Mouse (Mus musculus): ENCODE measurements at regions not wholly inside any gene's neighbourhood (a gene's known extent, or its start where the extent isn't known, plus 50 kb on each side); places are given as distances from the start of the nearest gene placed in this dataset.

DNA sequence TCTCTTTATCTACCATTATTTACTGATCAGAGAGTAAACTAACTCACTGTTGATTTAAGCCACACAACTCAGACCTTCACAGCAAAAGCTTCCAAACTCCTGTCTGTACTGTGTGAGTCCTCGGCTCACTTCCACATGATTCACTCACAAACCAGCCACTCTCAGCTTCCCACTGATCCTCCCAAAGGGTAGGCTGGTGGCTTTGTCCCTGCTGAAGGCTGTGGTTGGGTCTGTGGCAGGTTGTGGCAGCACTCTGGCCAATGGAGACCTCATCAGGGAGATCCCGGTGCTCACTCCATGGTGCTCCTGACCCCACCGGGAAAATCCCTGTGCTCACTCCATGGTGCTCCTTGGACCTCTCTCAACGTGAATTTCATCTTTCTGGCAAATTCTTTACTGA is 170.1 kb downstream of the Gas1 start:
- H3K4me3 ChIP-seq (ENCODE audit: low read depth, low read length), result no peak overlapping the region
- no peak overlapping the region for H3K27ac ChIP-seq (ENCODE audit: low read depth, low read length)
- H3K9ac ChIP-seq (ENCODE audit: low read length), result no peak overlapping the region
- H3K4me2 ChIP-seq (ENCODE audit: low read depth), result no peak overlapping the region
- H3K4me1 ChIP-seq (ENCODE audit: control insufficient read depth, insufficient read depth, low read length), result no peaks in the 10 kb centered on the region
- H3K36me3 ChIP-seq (ENCODE audit: control insufficient read depth, insufficient read depth, low read length), result no peaks in the 10 kb centered on the region
- no peak for DNase-seq (ENCODE audit: low spot score)
- no peaks in the 10 kb centered on the region for H3K9me3 ChIP-seq (ENCODE audit: control insufficient read depth, low read length)
- no peaks in the 10 kb centered on the region for H3K27me3 ChIP-seq (ENCODE audit: control insufficient read depth, insufficient read depth, low read length)
- 79% methylated on average over 4 of the region's 4 CpGs for WGBS
- ATAC-seq (ENCODE audit: insufficient read depth, low FRiP score, low TSS enrichment), result no peak

DNA sequence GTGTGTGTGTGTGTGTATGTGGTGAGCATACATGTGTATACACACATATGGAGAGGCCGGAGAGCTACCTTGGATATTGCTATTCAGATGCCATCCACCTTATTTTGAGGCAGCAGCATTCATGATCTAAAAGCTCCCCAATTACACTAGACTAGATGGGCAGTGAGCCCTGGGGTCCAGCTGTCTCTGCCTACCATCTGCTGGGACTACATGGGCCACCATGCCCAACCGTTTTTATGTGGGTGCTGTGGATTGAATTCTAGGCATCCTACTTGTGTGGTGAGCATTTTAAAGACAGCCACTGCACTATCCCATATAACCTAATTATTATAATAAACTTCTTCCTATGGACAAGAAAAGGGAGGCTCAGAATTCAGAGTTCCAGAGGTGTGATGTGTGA is 172.6 kb downstream of the Gas1 start:
- Histone ChIP-seq H3K4me2 (ENCODE audit: low read depth) (no peak overlapping the region), H3K9me3 (ENCODE audit: control insufficient read depth, low read length) (no peaks in the 10 kb centered on the region), H3K9ac (ENCODE audit: low read length) (no peak overlapping the region), H3K4me3 (ENCODE audit: low read depth, low read length) (no peak overlapping the region), H3K27ac (ENCODE audit: low read depth, low read length) (no peak overlapping the region), H3K36me3 (ENCODE audit: control insufficient read depth, insufficient read depth, low read length) (no peaks in the 10 kb centered on the region), H3K27me3 (ENCODE audit: control insufficient read depth, insufficient read depth, low read length) (no peaks in the 10 kb centered on the region), H3K4me1 (ENCODE audit: control insufficient read depth, insufficient read depth, low read length) (no peaks in the 10 kb centered on the region)
- 90% methylated on average over 2 of the region's 2 CpGs for WGBS
- ATAC-seq (ENCODE audit: insufficient read depth, low FRiP score, low TSS enrichment), result no peak
- no peak for DNase-seq (ENCODE audit: low spot score)

DNA sequence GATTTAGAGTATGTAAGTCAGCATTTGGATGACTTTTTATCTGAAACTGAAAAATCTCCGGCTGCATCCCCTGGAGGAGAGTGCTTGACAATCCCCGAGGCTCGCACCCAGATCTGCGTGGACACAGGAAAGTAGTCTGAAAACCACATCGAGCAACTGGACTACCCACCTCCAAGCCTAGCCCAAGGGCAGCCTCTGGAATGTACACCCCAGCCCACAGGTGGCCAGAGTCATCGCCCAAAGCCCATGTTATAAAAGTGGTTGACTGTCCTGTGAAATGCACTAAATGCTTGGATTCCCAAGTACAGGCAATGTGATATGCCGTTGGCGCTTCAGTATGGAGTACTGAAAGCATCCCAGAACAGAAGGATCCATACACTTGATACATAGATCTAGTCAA is 175.1 kb downstream of the Gas1 start:
- H3K9me3 ChIP-seq (ENCODE audit: control insufficient read depth, low read length), result no peaks in the 10 kb centered on the region
- H3K4me3 ChIP-seq (ENCODE audit: low read depth, low read length), result no peak overlapping the region
- no peak overlapping the region for H3K27ac ChIP-seq (ENCODE audit: low read depth, low read length)
- no peaks in the 10 kb centered on the region for H3K27me3 ChIP-seq (ENCODE audit: control insufficient read depth, insufficient read depth, low read length)
- no peak for ATAC-seq (ENCODE audit: insufficient read depth, low FRiP score, low TSS enrichment)
- H3K9ac ChIP-seq (ENCODE audit: low read length), result no peak overlapping the region
- 93% methylated on average over 8 of the region's 8 CpGs for WGBS
- DNase-seq (ENCODE audit: low spot score), result no peak
- H3K4me1 ChIP-seq (ENCODE audit: control insufficient read depth, insufficient read depth, low read length), result no peaks in the 10 kb centered on the region
- H3K36me3 ChIP-seq (ENCODE audit: control insufficient read depth, insufficient read depth, low read length), result no peaks in the 10 kb centered on the region
- no peak overlapping the region for H3K4me2 ChIP-seq (ENCODE audit: low read depth)

DNA sequence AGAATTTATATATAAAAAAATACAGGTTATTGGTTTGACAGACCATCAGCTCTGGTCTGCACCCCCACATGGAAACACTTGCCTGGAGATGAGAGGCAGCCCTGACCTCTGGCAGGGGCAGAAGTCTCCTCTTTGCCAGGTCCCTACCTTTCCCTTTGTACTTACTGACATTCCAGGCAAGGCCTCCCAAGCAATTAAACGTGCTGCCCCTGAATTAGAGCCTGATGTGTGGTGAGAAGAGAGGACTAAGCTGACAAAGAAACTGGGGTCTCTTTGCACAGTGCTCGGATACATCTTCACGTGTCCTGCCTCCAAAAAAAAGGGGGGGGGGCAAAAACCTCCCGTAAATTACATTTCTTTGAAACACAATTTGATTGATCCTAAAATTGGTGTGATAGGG is 175.5 kb downstream of the Gas1 start:
- Histone ChIP-seq H3K4me1 (ENCODE audit: control insufficient read depth, insufficient read depth, low read length) (no peaks in the 10 kb centered on the region), H3K27ac (ENCODE audit: low read depth, low read length) (no peak overlapping the region), H3K9ac (ENCODE audit: low read length) (no peak overlapping the region), H3K4me3 (ENCODE audit: low read depth, low read length) (no peak overlapping the region), H3K4me2 (ENCODE audit: low read depth) (no peak overlapping the region), H3K9me3 (ENCODE audit: control insufficient read depth, low read length) (no peaks in the 10 kb centered on the region), H3K27me3 (ENCODE audit: control insufficient read depth, insufficient read depth, low read length) (no peaks in the 10 kb centered on the region), H3K36me3 (ENCODE audit: control insufficient read depth, insufficient read depth, low read length) (no peaks in the 10 kb centered on the region)
- ATAC-seq (ENCODE audit: insufficient read depth, low FRiP score, low TSS enrichment), result no peak
- WGBS, result 53% methylated on average over 4 of the region's 4 CpGs
- no peak for DNase-seq (ENCODE audit: low spot score)

DNA sequence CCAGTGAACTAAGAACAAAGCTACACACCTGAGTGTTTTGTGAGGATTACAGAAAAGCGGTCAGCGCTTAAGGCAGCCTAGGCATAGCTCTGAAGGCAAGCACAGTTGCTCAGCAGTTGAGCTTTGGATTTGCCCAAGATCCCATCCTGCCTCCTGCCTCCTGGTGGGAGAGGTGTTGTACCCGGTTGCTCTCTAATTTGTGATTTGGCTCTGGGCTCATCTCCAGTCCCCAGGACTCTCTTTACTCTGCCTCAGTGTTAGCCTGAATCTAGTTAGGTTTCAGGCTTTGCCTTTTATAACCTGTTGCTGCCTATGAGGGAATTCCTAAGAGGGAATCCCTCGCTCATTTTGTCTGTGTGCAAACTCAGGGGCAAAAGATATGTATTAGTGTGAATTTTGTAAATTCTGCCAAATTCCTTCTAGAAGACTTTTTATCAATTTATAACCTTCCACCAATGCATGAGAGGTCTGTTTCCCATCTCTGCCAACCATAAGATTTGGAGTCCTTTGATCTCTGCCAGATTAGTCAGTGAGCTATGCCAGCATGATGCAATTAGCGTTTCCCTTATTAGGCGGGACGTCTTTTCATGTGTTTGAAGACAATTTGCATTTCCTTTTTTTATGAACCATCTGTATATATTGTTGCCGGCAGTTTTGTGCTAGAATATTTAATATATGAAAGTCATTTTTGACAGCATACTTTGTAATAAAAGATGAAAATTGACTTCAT is 176.4 kb downstream of the Gas1 start:
- H3K36me3 ChIP-seq (ENCODE audit: control insufficient read depth, insufficient read depth, low read length), result no peaks in the 10 kb centered on the region
- DNase-seq (ENCODE audit: low spot score) (no peak), ATAC-seq (ENCODE audit: insufficient read depth, low FRiP score, low TSS enrichment) (no peak)
- WGBS, result 68% methylated on average over 8 of the region's 8 CpGs
- no peaks in the 10 kb centered on the region for H3K9me3 ChIP-seq (ENCODE audit: control insufficient read depth, low read length)
- H3K4me1 ChIP-seq (ENCODE audit: control insufficient read depth, insufficient read depth, low read length), result no peaks in the 10 kb centered on the region
- H3K4me2 ChIP-seq (ENCODE audit: low read depth), result no peak overlapping the region
- H3K27ac ChIP-seq (ENCODE audit: low read depth, low read length), result no peak overlapping the region
- no peak overlapping the region for H3K4me3 ChIP-seq (ENCODE audit: low read depth, low read length)
- H3K9ac ChIP-seq (ENCODE audit: low read length), result no peak overlapping the region
- H3K27me3 ChIP-seq (ENCODE audit: control insufficient read depth, insufficient read depth, low read length), result no peaks in the 10 kb centered on the region

DNA sequence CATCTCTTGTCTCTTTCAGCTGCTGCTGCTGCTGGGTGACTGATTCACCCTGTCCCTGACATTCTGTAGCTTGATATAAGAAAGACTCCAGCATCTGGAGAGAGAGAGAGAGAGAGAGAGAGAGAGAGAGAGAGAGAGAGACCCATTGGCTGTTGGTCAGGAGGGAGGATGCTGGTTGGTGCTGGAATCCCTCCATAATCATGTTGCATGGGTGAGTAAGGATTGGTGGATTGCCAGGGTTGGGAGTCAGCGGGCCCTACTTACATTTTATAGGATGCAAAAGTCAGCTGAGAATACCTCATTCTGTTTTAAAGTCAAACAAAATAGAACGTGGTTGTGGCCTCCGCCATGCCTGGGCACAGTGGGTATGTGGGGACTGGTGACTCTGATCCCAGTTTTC is 174.5 kb upstream of the Tut7 start:
- WGBS, result 93% methylated on average over 3 of the region's 3 CpGs

DNA sequence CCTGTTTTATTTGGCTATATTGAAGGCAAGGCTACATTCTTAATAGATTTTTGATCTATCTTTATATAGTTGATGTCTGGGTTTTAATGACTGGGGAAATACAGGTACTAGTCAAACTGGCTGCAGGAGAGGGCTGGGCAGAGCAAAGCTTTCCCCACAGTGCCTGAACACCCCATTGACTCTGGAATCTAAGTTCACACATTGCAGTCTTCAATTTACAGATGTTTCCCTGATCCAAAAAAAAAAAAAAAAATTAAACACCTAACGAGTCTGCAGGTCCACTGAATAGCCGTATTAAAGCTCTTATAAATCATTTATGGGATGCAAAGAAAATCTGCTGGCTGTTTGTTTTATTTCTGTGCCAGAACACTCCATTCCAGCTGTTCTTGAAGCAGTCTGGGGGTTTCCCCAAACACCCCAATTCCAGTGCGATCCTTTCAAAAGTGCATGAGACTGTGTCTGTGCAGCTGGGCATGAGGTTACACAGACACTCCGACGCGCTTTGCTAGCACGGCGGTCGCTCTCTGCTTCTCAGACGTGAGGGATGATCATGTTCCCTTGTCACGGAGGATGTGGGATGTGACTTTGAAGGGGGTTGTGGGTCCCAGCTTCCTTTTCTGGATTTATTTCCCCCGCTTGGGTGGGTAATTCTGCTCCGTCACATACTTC is 173.3 kb upstream of the Tut7 start:
- Histone ChIP-seq H3K36me3 (ENCODE audit: control insufficient read depth, insufficient read depth, low read length) (no peaks in the 10 kb centered on the region), H3K27me3 (ENCODE audit: control insufficient read depth, insufficient read depth, low read length) (no peaks in the 10 kb centered on the region), H3K27ac (ENCODE audit: low read depth, low read length) (no peak overlapping the region), H3K9me3 (ENCODE audit: control insufficient read depth, low read length) (no peaks in the 10 kb centered on the region), H3K4me3 (ENCODE audit: low read depth, low read length) (no peak overlapping the region), H3K4me1 (ENCODE audit: control insufficient read depth, insufficient read depth, low read length) (no peaks in the 10 kb centered on the region), H3K4me2 (ENCODE audit: low read depth) (no peak overlapping the region), H3K9ac (ENCODE audit: low read length) (no peak overlapping the region)
- DNase-seq (ENCODE audit: low spot score), result no peak
- no peak for ATAC-seq (ENCODE audit: insufficient read depth, low FRiP score, low TSS enrichment)
- WGBS, result 86% methylated on average over 13 of the region's 13 CpGs

More for the DNA sequence above, 174.5 kb upstream of the Tut7 start:
- Histone ChIP-seq H3K4me1 (ENCODE audit: control insufficient read depth, insufficient read depth, low read length) (no peaks in the 10 kb centered on the region), H3K4me3 (ENCODE audit: low read depth, low read length) (no peak overlapping the region), H3K4me2 (ENCODE audit: low read depth) (no peak overlapping the region), H3K27me3 (ENCODE audit: control insufficient read depth, insufficient read depth, low read length) (no peaks in the 10 kb centered on the region), H3K9me3 (ENCODE audit: control insufficient read depth, low read length) (no peaks in the 10 kb centered on the region), H3K9ac (ENCODE audit: low read length) (no peak overlapping the region), H3K27ac (ENCODE audit: low read depth, low read length) (no peak overlapping the region), H3K36me3 (ENCODE audit: control insufficient read depth, insufficient read depth, low read length) (no peaks in the 10 kb centered on the region)
- ATAC-seq (ENCODE audit: insufficient read depth, low FRiP score, low TSS enrichment) (no peak), DNase-seq (ENCODE audit: low spot score) (no peak)

DNA sequence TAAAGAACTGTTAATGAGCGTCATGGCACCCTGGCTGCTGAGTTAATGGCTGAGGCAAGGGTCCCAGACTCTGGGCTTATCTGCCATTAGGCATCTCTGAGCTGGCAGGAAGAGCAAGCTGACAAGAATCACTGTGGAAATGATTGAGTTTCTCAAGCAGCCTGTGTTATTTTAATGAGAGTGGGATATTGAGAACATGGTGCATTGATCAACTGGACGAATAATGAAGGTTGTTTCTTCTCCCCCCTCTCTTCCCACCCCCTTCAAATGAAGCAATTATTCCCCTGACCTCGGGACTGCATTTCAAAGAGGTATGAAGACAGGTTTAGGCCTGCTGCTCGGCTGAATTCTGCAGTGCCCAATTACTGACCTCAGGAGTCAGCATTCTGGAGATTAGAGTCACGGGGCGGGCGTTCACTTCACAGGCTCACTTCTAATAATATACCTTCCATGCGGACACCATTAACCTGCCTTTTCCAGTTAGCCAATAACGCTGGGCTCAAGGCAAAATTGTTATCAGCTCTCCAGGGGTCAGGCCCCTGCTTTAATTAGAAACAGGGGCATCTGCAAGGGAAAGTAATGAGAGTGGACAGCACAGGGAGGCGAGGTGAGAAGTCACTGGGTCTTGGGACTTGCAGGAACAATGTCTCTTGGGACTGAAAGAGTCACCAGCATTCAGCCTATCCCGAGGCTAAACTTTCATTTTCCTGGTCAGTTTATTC is 170.0 kb upstream of the Tut7 start:
- Histone ChIP-seq H3K4me2 (ENCODE audit: low read depth) (no peak overlapping the region), H3K9me3 (ENCODE audit: control insufficient read depth, low read length) (no peaks in the 10 kb centered on the region), H3K36me3 (ENCODE audit: control insufficient read depth, insufficient read depth, low read length) (no peaks in the 10 kb centered on the region), H3K27me3 (ENCODE audit: control insufficient read depth, insufficient read depth, low read length) (no peaks in the 10 kb centered on the region), H3K4me3 (ENCODE audit: low read depth, low read length) (no peak overlapping the region), H3K27ac (ENCODE audit: low read depth, low read length) (no peak overlapping the region), H3K9ac (ENCODE audit: low read length) (no peak overlapping the region), H3K4me1 (ENCODE audit: control insufficient read depth, insufficient read depth, low read length) (no peaks in the 10 kb centered on the region)
- 55% methylated on average over 11 of the region's 11 CpGs for WGBS
- ATAC-seq (ENCODE audit: insufficient read depth, low FRiP score, low TSS enrichment), result no peak
- no peak for DNase-seq (ENCODE audit: low spot score)

DNA sequence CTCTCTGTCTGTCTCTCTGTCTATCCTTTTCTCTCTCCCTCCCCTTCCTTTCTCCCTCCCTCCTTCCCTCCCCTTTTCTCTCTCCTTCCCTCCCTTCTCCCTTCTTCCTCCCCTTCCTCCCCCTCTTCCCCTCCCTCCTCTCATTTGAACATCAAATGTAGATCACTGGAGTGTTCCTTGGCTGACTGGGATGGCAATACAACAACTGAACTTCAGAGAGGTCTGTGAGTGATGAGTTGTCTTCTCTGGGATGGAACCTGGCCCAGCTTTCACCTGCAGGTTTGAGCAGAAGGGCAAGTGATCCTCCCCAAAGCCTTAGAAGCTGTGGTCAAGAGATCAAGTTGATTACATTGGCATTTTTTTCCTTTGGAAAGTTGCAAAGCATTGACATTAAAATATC is 169.4 kb upstream of the Tut7 start:
- Histone ChIP-seq H3K4me1 (ENCODE audit: control insufficient read depth, insufficient read depth, low read length) (no peaks in the 10 kb centered on the region), H3K27me3 (ENCODE audit: control insufficient read depth, insufficient read depth, low read length) (no peaks in the 10 kb centered on the region), H3K4me3 (ENCODE audit: low read depth, low read length) (no peak overlapping the region), H3K4me2 (ENCODE audit: low read depth) (no peak overlapping the region), H3K9me3 (ENCODE audit: control insufficient read depth, low read length) (no peaks in the 10 kb centered on the region), H3K9ac (ENCODE audit: low read length) (no peak overlapping the region), H3K27ac (ENCODE audit: low read depth, low read length) (no peak overlapping the region), H3K36me3 (ENCODE audit: control insufficient read depth, insufficient read depth, low read length) (no peaks in the 10 kb centered on the region)
- no peak for ATAC-seq (ENCODE audit: insufficient read depth, low FRiP score, low TSS enrichment)
- no peak for DNase-seq (ENCODE audit: low spot score)
